Mouse (Mus musculus) neutrophil, adult 5-6 weeks (primary cell): ENCODE measurements at regions not wholly inside any gene's neighbourhood (a gene's known extent, or its start where the extent isn't known, plus 50 kb on each side); places are given as distances from the start of the nearest gene placed in this dataset.

ENCODE experiments used
- ATAC-seq: fragments of 151-379, 151-347 bp; 2 replicates; pipeline ENCODE4 v1.8.0; 2017; ENCODE audit warnings: mild to moderate bottlenecking, moderate TSS enrichment; ENCODE audit not compliant: insufficient number of reproducible peaks, poor library complexity, low FRiP score, severe bottlenecking; ENCODE audit errors: extremely low read depth

DNA sequence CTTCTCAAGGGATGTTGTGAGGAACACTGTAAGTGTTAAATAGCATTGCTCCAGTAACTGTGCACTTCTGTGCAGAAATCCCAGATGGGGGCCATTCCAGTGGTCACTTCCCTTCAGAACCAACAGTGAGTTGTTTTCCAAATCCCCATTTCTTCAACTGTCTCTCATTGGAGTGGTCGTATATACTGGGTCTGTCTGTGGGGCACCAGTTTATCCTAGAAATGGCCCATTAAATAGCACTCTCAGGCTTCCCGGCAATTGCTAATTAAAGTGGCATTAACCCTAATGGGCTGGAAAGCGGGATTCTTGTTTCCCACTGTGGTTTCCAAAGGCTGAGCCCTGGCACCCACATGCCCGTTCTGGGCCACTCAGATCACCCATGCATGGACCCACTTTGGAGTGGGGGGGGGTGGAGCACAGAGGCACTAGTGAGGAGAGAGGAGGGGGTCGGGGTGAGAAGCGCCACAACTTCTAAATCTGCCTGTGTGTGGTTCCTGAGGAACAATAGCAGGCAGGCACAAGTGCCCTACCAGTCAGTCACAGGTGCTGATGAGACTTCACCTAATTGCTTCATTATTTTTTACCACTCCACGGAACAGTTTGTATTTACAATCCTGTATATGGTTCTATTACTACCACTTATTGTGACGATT, 78.1 kb downstream of the Fam204a start:
- ATAC-seq, result no peak

DNA sequence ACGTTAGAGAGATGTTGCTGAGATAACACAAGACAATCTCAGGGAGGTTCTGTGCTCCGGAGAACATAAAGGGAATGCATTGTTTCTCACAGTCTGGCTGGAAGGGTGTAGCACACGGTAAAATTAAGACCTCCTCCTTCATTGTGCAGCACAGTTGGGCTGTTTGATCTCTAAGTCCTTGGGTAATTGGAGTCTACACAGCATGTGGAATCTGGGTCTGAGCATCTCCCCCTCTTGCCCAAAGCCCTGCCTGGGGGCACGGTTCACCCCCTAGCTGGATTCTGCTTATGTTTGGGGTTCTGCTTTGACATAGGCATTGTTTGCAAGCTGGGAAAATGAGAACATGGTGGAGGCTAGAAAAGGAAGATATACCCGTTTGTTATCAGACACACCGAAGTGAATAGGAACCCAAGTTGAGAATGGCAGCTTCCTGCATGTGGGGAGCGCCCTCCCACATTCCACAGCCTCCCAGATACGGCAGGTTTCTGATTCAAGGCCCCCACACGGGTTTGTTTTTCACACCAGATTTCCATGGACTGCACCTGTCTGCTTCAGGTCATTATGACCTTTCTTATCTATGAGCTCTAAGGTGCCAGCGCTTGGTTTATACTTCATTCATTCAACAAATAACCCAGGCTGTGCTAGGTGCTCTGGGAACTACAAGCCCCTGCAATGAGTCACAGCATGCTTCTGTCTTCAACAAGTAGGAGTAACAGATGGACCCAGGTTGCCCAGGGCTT, 79.9 kb downstream of the Fam204a start:
- ATAC-seq, result no peak

DNA sequence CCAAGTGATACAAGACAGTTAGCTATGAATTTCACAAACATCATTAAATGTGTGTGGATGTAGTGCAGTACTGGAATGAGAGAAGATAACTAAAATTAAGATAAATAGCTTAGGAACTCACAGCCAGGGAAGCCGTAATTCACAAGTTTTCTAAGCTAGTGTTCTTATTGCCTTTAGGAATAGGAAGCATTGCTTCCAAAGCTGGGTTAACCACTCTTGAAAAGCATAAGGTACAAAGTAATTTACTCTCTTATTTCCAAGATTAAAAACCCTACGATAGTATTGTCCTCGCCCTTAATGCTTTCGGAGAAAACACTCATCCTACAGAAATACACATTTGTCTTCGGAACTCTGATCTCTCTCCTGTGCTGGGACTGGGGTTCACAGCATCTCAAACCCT, 81.3 kb downstream of the Fam204a start:
- no peak for ATAC-seq

DNA sequence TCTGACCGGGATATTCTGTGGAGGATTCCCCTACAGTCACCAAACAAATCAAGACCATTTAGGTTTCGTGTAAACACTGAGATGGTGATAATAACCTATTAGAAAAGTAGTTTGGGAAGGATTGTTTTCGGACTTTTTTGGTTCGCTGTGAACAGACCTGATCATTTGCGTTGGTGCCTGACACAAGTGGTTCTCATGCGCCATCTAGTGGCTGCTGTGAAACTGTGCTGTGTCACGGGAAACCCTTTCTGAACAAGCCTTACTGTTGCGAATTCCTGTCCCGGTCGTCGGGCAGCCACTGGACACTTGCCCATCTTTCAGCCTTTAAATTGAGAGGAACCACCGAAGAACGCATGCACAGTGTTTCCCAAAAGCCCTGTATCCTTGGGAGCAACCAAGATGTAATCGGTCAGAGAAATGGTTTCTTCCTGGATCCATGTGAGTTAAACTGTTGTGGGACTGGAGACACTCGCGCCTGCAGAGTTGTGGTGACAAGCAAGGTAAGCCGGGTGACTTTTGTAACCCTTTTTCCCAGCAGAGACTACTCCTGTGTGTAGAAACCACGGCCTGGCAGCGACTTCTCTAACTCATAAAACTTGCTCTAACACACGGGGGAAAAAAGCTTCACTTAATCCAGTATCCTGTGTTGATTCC, 82.0 kb downstream of the Fam204a start:
- peak; percentile 77 for ATAC-seq

DNA sequence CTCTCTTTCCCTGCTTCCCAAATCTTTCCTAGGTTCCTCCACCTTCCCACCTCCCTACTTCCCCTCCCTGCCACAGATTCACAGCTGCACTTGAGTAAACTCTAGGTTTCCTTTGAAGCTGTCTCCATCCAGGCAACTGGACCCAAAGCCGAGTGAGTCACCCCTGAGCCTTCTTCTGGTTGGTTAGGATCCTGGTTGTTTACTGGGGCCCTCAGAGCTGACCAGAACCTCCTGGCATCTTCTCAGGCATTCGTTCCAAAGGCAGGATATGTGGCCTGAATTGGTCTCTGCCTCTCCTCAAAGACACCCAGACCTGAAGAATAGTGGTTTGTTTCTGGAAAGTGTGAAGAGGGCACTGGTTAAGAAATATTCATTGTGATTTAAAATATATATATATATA, 87.6 kb downstream of the Fam204a start:
- no peak for ATAC-seq

DNA sequence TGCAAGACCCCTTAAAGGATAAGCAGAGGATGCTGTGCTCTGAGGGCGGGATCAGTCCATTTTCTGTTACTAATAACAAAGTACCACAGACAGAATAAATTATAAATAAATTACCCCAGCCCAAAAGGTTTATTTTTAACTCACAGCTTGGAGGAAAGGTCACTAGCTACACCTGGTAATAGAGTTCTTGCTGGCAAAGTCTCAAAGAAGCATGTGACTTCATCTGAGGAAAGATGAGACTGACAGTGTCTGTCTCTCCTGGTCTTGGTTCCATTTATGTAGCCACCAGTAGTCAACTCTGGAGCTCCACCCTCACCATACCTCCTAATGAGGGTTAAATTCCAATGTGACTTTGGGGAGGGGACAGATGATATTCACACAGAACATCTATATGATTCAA, 90.0 kb downstream of the Fam204a start:
- ATAC-seq, result no peak

DNA sequence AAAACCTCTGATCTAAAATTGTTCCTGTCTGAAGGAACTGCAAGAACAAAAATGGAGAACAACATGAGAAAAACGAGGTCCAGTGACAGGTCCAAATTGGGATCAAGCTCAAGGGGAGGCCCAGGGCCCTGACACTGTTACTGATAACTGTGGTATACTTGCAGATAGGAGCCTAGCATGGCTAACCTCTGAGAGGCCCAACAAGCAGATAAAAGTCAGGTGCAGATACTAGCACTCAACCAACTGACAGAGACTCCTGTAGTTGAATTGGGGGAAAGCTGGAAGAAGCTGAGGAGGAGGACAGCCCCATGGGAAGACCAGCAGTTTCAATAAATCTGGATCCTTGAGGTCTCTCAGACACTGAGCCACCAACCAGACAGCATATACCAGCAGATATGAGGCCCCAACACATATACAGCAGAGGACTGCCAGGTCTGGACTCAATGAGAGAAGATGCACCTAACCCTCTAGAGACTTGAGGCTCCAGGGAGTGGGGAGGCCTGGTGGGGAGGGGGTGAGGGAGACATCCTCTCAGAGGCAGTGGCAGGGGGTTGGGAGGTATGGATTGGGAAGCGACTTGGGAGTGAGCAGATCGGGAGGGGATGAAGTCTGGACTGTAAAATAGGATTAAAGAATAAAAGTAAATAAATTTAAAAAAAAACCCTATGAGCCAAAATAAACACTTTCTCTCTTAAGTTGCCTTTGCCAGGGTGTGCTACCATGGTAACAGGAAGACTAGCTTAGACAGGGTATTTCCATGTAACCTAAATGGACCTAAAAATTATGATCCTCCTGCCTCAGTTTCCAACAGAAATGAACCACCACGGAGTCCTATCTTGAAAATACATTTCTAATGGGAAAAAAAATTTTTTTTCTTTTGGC, 91.8 kb downstream of the Fam204a start:
- ATAC-seq, result no peak

DNA sequence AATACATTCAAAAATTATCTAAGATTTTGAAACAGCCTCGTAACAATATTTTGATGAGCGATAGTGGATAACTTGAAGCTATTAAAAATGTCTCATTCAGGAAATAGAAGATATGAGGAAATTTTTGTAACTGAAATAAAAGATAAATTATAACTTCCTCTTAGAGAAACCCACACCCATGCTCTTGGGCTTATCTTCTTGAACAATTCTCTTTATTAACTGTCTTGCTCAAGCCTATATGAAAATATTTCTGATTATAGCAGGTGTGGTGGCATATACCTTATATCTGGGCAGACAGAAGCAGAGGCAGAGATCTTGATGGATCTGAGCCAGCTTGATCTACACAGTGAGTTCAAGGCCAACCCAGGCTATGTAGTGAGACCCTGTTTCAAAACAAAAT, 96.9 kb downstream of the Fam204a start:
- no peak for ATAC-seq

DNA sequence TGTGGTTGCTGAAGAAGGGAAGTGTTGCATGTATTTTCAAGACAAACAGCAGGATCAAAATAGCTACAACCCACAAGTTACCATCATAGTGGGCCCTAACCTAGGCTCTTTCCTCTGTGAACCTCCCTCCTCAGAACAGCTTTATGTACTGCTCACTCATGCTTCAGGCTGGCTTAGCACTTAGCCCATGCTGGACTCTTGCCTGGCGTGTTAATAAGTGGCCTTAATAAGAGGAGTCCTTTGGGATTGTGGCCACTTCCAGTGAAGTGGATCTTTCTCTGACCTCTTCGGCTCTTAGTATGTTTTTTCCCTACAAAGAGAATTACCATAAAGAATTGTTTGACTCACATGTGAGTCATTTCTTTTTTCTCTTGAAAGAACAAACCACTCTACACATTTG, 101.9 kb downstream of the Fam204a start:
- ATAC-seq, result no peak

DNA sequence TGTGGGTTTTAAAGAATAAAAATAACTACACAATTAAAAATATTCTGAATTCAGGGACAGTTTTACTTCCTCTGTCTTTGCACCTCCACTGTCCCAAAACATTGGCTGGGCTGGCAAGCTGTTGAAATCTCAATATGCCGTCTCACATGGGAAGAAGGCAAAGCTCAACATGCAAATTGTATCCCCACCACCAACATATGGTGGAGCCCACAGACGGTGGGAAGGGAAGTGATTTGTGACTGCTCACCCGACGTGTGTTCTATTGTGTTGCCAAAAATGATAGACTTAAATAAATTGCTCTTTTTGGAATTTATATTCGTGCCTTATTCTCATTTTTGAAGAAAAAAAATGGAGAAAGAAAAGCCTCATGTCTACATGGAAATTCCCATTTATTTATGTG, 105.6 kb downstream of the Fam204a start:
- ATAC-seq, result no peak

DNA sequence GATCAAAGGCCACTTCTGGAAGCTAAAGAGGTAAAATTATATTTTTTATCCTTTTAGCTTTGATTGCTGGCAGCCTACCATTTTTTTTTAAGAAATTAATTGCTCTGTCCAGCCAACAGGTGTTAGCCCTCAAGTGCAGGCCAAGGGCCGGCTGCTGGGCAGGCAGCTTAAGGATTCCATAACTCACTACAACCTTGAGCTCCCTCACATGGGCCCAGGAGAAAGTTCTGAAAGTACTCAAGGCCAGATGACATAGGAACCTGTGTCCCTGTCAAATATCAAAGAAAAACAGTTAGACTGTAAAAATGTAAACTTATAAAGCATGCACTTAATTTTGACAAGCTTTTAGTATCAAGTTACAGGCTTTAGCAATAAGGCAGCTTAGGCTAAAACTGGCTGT, 107.5 kb downstream of the Fam204a start:
- no peak for ATAC-seq

DNA sequence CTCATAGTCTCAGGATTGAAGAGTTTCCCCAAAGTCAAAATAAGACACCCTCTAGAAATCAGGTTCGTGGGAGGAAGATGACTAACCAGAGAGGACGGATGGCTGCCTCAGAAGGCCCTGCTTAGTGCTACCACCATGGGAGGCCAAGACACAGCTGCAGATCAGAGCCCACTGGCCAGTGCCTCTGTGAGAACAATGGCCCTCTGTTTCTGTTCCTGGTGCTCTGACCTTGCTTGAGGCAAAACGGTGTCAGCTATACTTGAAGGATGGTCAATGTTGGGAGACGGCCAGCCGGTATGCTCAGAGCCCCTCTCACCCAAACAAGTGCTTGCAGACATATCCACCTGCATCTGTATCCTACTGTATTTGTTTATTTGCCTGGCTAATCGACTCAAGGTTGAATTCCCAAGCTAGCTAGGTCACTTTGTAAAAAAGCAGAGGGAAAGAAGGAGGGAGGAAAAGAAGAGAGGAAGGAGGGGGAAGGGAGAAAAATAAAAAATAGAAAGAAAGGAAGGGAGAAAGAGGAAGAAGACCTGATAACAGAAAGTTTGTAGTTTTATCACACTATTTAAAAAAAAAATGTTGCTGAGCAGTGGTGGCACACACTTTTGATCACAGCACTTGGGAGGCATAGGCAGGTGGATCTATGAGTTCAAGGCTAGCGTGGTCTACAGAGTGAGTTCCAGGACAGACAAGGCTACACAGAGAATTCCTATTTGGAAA, 112.7 kb downstream of the Fam204a start:
- no peak for ATAC-seq

DNA sequence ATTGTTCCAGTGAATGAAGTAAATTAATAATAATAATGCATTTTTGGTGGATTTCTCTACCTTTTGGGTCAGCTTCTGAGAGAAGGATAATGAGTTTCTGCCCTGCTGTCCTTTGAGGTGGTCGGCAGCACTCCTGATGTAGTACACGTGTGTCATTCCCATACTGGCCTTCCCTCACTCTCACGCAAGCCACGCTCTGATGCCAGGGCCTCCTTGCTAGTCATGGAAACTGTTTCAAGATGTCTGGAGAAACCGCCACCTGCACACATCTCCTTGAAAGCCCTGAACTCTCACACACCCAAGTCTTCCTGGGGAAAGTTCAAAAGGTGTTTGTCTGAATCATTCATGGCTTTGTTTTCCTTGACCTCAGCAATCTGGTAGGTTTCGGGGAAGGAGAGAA, 116.2 kb downstream of the Fam204a start:
- no peak for ATAC-seq

DNA sequence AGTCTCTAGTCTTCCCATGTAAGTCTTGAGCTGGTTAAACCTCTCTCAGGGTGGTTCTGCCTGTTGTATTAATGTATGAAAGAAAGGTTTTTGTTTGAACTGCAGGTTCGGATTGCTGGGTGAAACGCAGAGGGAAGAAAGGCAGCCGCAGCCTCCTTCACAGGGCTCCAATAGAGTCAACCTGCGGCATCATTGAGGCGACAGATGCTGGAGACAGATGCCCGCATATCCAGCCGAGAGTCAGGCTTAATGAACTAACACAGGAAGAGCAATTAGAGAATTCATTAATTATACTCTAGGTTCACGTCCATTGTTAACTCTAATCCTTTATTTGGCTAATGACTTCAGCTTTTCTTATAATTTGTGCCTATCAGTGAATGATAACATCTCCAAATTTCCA, 117.0 kb downstream of the Fam204a start:
- no peak for ATAC-seq

DNA sequence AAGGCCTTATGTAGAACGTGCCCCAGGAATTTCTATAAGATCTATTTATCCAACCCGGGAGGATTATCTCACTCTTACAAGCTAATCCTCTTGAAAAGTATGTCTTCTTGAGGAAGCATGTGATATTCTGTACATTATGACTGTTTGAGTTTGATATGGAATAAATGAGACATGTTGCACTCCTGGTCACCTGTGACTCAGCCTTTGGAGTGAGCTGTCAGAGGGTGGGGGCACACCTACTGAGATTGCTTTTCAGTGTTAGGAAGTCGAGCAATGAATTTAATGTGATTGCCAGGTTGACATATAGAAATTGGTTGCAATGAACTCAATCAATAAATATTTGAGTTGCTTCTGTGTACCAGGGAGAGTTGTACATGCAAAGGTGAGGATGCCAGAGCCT, 128.6 kb downstream of the Fam204a start:
- ATAC-seq, result no peak

DNA sequence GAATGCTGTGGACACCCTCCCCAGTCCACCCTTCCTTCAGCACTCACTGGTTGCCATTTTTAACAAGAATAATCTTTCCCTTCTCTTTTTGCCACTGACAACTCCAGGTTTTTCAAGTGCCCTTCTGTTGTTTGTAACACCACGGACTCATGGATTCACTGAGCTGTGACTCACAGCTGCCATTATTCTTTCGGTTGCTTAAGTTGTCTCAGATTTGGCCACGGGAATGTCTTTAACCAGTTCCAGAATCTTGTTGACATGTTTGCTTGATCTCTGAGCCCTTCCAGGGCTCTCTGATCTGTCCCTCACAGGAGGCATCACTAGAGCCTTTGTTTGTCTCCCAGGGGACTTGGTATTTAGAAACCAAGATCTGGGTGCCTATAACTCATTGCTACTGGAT, 131.5 kb upstream of the Rab11fip2 start:
- ATAC-seq, result no peak

DNA sequence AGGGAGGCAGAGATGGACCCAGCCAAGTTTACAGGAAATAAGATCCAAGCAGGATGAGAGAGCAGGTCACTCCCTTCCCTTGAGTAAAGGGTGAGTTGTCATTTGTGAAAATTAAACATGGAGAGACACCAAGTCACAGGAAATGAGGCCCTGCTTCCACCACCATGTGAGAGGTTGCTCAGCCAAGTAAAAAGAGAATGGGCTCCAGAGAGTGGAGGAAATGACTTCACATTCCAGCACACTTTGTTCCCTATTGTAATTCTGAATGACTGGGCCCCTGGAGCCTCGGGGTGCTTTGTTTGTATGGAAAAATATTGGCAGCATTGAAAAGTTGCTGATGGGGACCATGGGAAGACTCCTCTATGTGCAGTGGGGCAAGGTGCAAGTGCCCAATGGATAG, 129.9 kb upstream of the Rab11fip2 start:
- no peak for ATAC-seq

DNA sequence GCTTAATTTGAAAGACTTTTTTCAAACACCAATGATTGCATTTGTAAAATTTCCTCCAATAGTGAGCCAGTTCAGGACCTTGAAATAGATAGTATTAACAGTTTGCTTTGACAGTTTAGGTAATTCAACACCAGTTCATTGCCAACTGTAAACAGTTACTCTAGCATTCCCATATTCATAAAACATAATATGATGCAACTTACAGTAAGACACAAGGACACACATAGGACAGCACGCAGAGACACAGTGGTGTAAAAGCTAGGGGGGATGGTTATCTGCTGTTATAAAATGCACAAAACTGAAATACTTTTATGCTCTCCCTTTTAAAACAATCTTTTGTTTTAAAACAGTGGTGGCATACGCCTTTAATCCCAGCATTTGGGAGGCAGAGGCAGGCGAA, 122.7 kb upstream of the Rab11fip2 start:
- ATAC-seq, result no peak
